Mouse (Mus musculus): ENCODE results near the gene Asb5. TPM values are rescaled to one million over a fixed set of nuclear protein-coding genes. Genes with fewer than 3 reads are reported as not detected.
"Not testable (repeated sequence)": the region's sequence is repeated elsewhere in the genome, so short reads cannot be mapped to it uniquely, and the experiment has no call there.

Asb5 gene
- polyA plus RNA-seq, 1 experiment from 2014 or later, result 6.2 TPM

GRCm38 (mm10) chr8:54505060-54505459, 24.3 kb upstream of the Asb5 start:
- Histone ChIP-seq H3K4me3 (ENCODE audit: low read depth, low read length) (no peak overlapping the region), H3K4me1 (replicated peaks; ENCODE audit: control insufficient read depth, insufficient read depth, low read length) (0 out of 2 replicates have a peak, but pooled peaks cover 6% of the 10 kb centered on the region), H3K9ac (ENCODE audit: low read length) (no peak overlapping the region), H3K36me3 (ENCODE audit: control insufficient read depth, insufficient read depth, low read length) (no peaks in the 10 kb centered on the region), H3K27ac (ENCODE audit: low read depth) (no peak overlapping the region), H3K27me3 (replicated peaks; ENCODE audit: control insufficient read depth, insufficient read depth, low read length) (no peaks in the 10 kb centered on the region), H3K9me3 (ENCODE audit: control insufficient read depth, low read length) (no peaks in the 10 kb centered on the region), H3K4me2 (ENCODE audit: low read length) (no peak overlapping the region)
- DNase-seq (ENCODE audit: low spot score) (no peak), ATAC-seq (replicated peaks; ENCODE audit: low FRiP score, low TSS enrichment, low read depth) (no peak)
- whole genome bisulfite sequencing, result 32% methylated on average over 2 of the region's 2 CpGs

- ATAC-seq (replicated peaks; ENCODE audit: low FRiP score, low TSS enrichment, low read depth), result peak; percentile 70; the same call in 1 of the 2 replicates
- Histone ChIP-seq H3K4me3 (ENCODE audit: low read depth, low read length) (no peak overlapping the region), H3K9ac (ENCODE audit: low read length) (no peak overlapping the region), H3K27me3 (replicated peaks; ENCODE audit: control insufficient read depth, insufficient read depth, low read length) (no peaks in the 10 kb centered on the region), H3K4me2 (ENCODE audit: low read length) (no peak overlapping the region), H3K36me3 (ENCODE audit: control insufficient read depth, insufficient read depth, low read length) (no peaks in the 10 kb centered on the region), H3K4me1 (replicated peaks; ENCODE audit: control insufficient read depth, insufficient read depth, low read length) (0 out of 2 replicates have a peak, but pooled peaks cover 6% of the 10 kb centered on the region), H3K9me3 (ENCODE audit: control insufficient read depth, low read length) (no peaks in the 10 kb centered on the region), H3K27ac (ENCODE audit: low read depth) (no peak overlapping the region)
- 34% methylated on average over 6 of the region's 6 CpGs for WGBS
- peak; percentile 79 for DNase-seq (ENCODE audit: low spot score)
These were observed 21.8 kb upstream of the Asb5 start for GRCm38 (mm10) chr8:54507428-54508095.

- no peak overlapping the region for H3K4me2 ChIP-seq (ENCODE audit: low read length)
- H3K9me3 ChIP-seq (ENCODE audit: control insufficient read depth, low read length), result no peaks in the 10 kb centered on the region
- no peak overlapping the region for H3K9ac ChIP-seq (ENCODE audit: low read length)
- H3K4me3 ChIP-seq (ENCODE audit: low read depth, low read length), result no peak overlapping the region
- DNase-seq (ENCODE audit: low spot score), result no peak
- no peaks in the 10 kb centered on the region for H3K27me3 ChIP-seq (replicated peaks; ENCODE audit: control insufficient read depth, insufficient read depth, low read length)
- no peak overlapping the region for H3K27ac ChIP-seq (ENCODE audit: low read depth)
- 0 out of 2 replicates have a peak, but pooled peaks cover 6% of the 10 kb centered on the region for H3K4me1 ChIP-seq (replicated peaks; ENCODE audit: control insufficient read depth, insufficient read depth, low read length)
- no peaks in the 10 kb centered on the region for H3K36me3 ChIP-seq (ENCODE audit: control insufficient read depth, insufficient read depth, low read length)
- 7% methylated on average over 1 of the region's 1 CpGs for WGBS
- no peak for ATAC-seq (replicated peaks; ENCODE audit: low FRiP score, low TSS enrichment, low read depth)
These were observed 21.3 kb upstream of the Asb5 start for GRCm38 (mm10) chr8:54508096-54508456.

GRCm38 (mm10) chr8:54508814-54509213, 20.6 kb upstream of the Asb5 start:
- ATAC-seq (replicated peaks; ENCODE audit: low FRiP score, low TSS enrichment, low read depth), result peak; percentile 34; the same call in 1 of the 2 replicates

GRCm38 (mm10) chr8:54509221-54509721, 20.1 kb upstream of the Asb5 start:
- ATAC-seq (replicated peaks; ENCODE audit: low FRiP score, low TSS enrichment, low read depth), result peak; percentile 73

More at GRCm38 (mm10) chr8:54508814-54509213, 20.6 kb upstream of the Asb5 start:
- 7% methylated on average over 6 of the region's 11 CpGs for WGBS
- H3K4me1 ChIP-seq (replicated peaks; ENCODE audit: control insufficient read depth, insufficient read depth, low read length), result 0 out of 2 replicates have a peak, but pooled peaks cover 6% of the 10 kb centered on the region
- DNase-seq (ENCODE audit: low spot score), result no peak
- H3K36me3 ChIP-seq (ENCODE audit: control insufficient read depth, insufficient read depth, low read length), result no peaks in the 10 kb centered on the region
- H3K27ac ChIP-seq (ENCODE audit: low read depth), result no peak overlapping the region
- no peaks in the 10 kb centered on the region for H3K9me3 ChIP-seq (ENCODE audit: control insufficient read depth, low read length)
- no peaks in the 10 kb centered on the region for H3K27me3 ChIP-seq (replicated peaks; ENCODE audit: control insufficient read depth, insufficient read depth, low read length)
- H3K4me2 ChIP-seq (ENCODE audit: low read length), result peak overlapping the region; percentile 49
- peak overlapping the region; percentile 25; the same call in 1 of the 2 replicates for H3K4me3 ChIP-seq (ENCODE audit: low read depth, low read length)
- no peak overlapping the region for H3K9ac ChIP-seq (ENCODE audit: low read length)

GRCm38 (mm10) chr8:54511791-54512190, 17.6 kb upstream of the Asb5 start:
- H3K4me3 ChIP-seq (ENCODE audit: low read depth, low read length), result no peak overlapping the region
- H3K36me3 ChIP-seq (ENCODE audit: control insufficient read depth, insufficient read depth, low read length), result no peaks in the 10 kb centered on the region
- no peaks in the 10 kb centered on the region for H3K9me3 ChIP-seq (ENCODE audit: control insufficient read depth, low read length)
- ATAC-seq (replicated peaks; ENCODE audit: low FRiP score, low TSS enrichment, low read depth), result no peak
- H3K27me3 ChIP-seq (replicated peaks; ENCODE audit: control insufficient read depth, insufficient read depth, low read length), result no peaks in the 10 kb centered on the region
- WGBS, result 88% methylated on average over 3 of the region's 3 CpGs
- no peak overlapping the region for H3K4me2 ChIP-seq (ENCODE audit: low read length)
- no peak for DNase-seq (ENCODE audit: low spot score)
- 0 out of 2 replicates have a peak, but pooled peaks cover 6% of the 10 kb centered on the region for H3K4me1 ChIP-seq (replicated peaks; ENCODE audit: control insufficient read depth, insufficient read depth, low read length)
- H3K9ac ChIP-seq (ENCODE audit: low read length), result no peak overlapping the region
- H3K27ac ChIP-seq (ENCODE audit: low read depth), result no peak overlapping the region

More at GRCm38 (mm10) chr8:54509221-54509721, 20.1 kb upstream of the Asb5 start:
- Histone ChIP-seq H3K27ac (ENCODE audit: low read depth) (no peak overlapping the region), H3K9me3 (ENCODE audit: control insufficient read depth, low read length) (no peaks in the 10 kb centered on the region), H3K9ac (ENCODE audit: low read length) (no peak overlapping the region), H3K36me3 (ENCODE audit: control insufficient read depth, insufficient read depth, low read length) (no peaks in the 10 kb centered on the region), H3K4me2 (ENCODE audit: low read length) (peak overlapping the region; percentile 49), H3K27me3 (replicated peaks; ENCODE audit: control insufficient read depth, insufficient read depth, low read length) (no peaks in the 10 kb centered on the region), H3K4me1 (replicated peaks; ENCODE audit: control insufficient read depth, insufficient read depth, low read length) (0 out of 2 replicates have a peak, but pooled peaks cover 6% of the 10 kb centered on the region), H3K4me3 (ENCODE audit: low read depth, low read length) (peak overlapping the region; percentile 25)
- DNase-seq (ENCODE audit: low spot score), result no peak
- 8% methylated on average over 10 of the region's 10 CpGs for WGBS

GRCm38 (mm10) chr8:54512200-54512599, 17.2 kb upstream of the Asb5 start:
- not testable (repeated sequence) for H3K27me3 ChIP-seq (replicated peaks; ENCODE audit: control insufficient read depth, insufficient read depth, low read length); H3K4me1 ChIP-seq (replicated peaks; ENCODE audit: control insufficient read depth, insufficient read depth, low read length); H3K4me2 ChIP-seq (ENCODE audit: low read length); H3K9ac ChIP-seq (ENCODE audit: low read length); H3K9me3 ChIP-seq (ENCODE audit: control insufficient read depth, low read length); ATAC-seq (replicated peaks; ENCODE audit: low FRiP score, low TSS enrichment, low read depth); H3K36me3 ChIP-seq (ENCODE audit: control insufficient read depth, insufficient read depth, low read length); H3K27ac ChIP-seq (ENCODE audit: low read depth); H3K4me3 ChIP-seq (ENCODE audit: low read depth, low read length); DNase-seq (ENCODE audit: low spot score)
- 87% methylated on average over 5 of the region's 5 CpGs for WGBS

- no peak overlapping the region for H3K9ac ChIP-seq (ENCODE audit: low read length)
- no peaks in the 10 kb centered on the region for H3K27me3 ChIP-seq (replicated peaks; ENCODE audit: control insufficient read depth, insufficient read depth, low read length)
- no peak overlapping the region for H3K4me3 ChIP-seq (ENCODE audit: low read depth, low read length)
- H3K4me2 ChIP-seq (ENCODE audit: low read length), result no peak overlapping the region
- ATAC-seq (replicated peaks; ENCODE audit: low FRiP score, low TSS enrichment, low read depth) (0 out of 2 replicates have a peak, but pooled peaks have one; percentile 43), DNase-seq (ENCODE audit: low spot score) (no peak)
- no peaks in the 10 kb centered on the region for H3K9me3 ChIP-seq (ENCODE audit: control insufficient read depth, low read length)
- no peaks in the 10 kb centered on the region for H3K4me1 ChIP-seq (replicated peaks; ENCODE audit: control insufficient read depth, insufficient read depth, low read length)
- 71% methylated on average over 10 of the region's 10 CpGs for WGBS
- H3K27ac ChIP-seq (ENCODE audit: low read depth), result no peak overlapping the region
- peaks cover 31% of the 10 kb centered on the region for H3K36me3 ChIP-seq (ENCODE audit: control insufficient read depth, insufficient read depth, low read length)
These were observed 10.5 kb upstream of the Asb5 start for GRCm38 (mm10) chr8:54518756-54519460.

Measured in intestine, embryonic 14.5 days (tissue).